Mouse (Mus musculus) midbrain, embryonic 14.5 days (tissue): ENCODE data around the gene Mex3b. TPM values are rescaled to one million over a fixed set of nuclear protein-coding genes. Genes with fewer than 3 reads are reported as not detected.
A peak's percentile ranks its signal among the peaks of the same experiment; 100 is the strongest.

ENCODE experiments used
- ATAC-seq: fragments of 200-750 bp; cut with Nextera tagmentation; 2 replicates; pipeline ENCODE4 v1.8.0; 2017; ENCODE audit warnings: moderate number of reproducible peaks, moderate library complexity; ENCODE audit not compliant: low FRiP score, low TSS enrichment
- DNase-seq: peaks from one replicate; pipeline ENCODE4 v3.0.0-alpha.2; 2015
- H3K27ac ChIP-seq: fragments of 300-500 bp; sonication (generic); replicated peaks from 2 replicates; pipeline ENCODE4 v1.5.1; 2014; ENCODE audit warnings: mild to moderate bottlenecking, low read depth, low read length, moderate library complexity
- H3K27me3 ChIP-seq: fragments of 300-500 bp; sonication (generic); 2 replicates; pipeline ENCODE4 v1.6.1; 2014; ENCODE audit warnings: low read length, control low read depth, mixed read lengths; ENCODE audit not compliant: control insufficient read depth, insufficient read depth
- H3K36me3 ChIP-seq: fragments of 300-500 bp; sonication (generic); 2 replicates; pipeline ENCODE4 v1.6.1; 2014; ENCODE audit warnings: low read length, control low read depth; ENCODE audit not compliant: control insufficient read depth, insufficient read depth
- H3K4me1 ChIP-seq: fragments of 300-500 bp; sonication (generic); 2 replicates; pipeline ENCODE4 v1.6.1; 2014; ENCODE audit warnings: mild to moderate bottlenecking, antibody characterized with exemption, low read length, control low read depth; ENCODE audit not compliant: control insufficient read depth, insufficient read depth
- H3K4me2 ChIP-seq: fragments of 300-500 bp; sonication (generic); 2 replicates; pipeline ENCODE4 v1.6.1; 2014; ENCODE audit warnings: mild to moderate bottlenecking, low read length, moderate library complexity
- H3K4me3 ChIP-seq: fragments of 300-500 bp; sonication (generic); replicated peaks from 2 replicates; pipeline ENCODE4 v1.5.1; 2014; ENCODE audit warnings: low read depth, low read length
- H3K9ac ChIP-seq: fragments of 300-500 bp; sonication (generic); replicated peaks from 2 replicates; pipeline ENCODE4 v1.6.1; 2014; ENCODE audit warnings: mild to moderate bottlenecking, low read length, moderate library complexity
- H3K9me3 ChIP-seq: fragments of 300-500 bp; sonication (generic); 2 replicates; pipeline ENCODE4 v1.6.1; 2016; ENCODE audit warnings: low read length, control low read depth, mixed read lengths; ENCODE audit not compliant: control insufficient read depth
- WGBS: fragments of 180-500 bp; shearing (Covaris S2); extraction: QIAGEN DNeasy Blood & Tissue Kit; methylation state at CpG from one replicate; pipeline ENCODE4 v1.1.7; 2014; 5-methylcytosine and 5-hydroxymethylcytosine counted together
- polyA plus RNA-seq: library from polyadenylated mRNA; unstranded; fragments of >200 nt; fragmentation: Nextera tagmentation; extraction: Ambion mirVana; gene quantifications from 2 replicates; pipeline ENCODE4 v1.2.1, GENCODE M21; 2014

Gene Mex3b
- polyA plus RNA-seq = 50.8 and 51.8 TPM in 2 replicates

DNA sequence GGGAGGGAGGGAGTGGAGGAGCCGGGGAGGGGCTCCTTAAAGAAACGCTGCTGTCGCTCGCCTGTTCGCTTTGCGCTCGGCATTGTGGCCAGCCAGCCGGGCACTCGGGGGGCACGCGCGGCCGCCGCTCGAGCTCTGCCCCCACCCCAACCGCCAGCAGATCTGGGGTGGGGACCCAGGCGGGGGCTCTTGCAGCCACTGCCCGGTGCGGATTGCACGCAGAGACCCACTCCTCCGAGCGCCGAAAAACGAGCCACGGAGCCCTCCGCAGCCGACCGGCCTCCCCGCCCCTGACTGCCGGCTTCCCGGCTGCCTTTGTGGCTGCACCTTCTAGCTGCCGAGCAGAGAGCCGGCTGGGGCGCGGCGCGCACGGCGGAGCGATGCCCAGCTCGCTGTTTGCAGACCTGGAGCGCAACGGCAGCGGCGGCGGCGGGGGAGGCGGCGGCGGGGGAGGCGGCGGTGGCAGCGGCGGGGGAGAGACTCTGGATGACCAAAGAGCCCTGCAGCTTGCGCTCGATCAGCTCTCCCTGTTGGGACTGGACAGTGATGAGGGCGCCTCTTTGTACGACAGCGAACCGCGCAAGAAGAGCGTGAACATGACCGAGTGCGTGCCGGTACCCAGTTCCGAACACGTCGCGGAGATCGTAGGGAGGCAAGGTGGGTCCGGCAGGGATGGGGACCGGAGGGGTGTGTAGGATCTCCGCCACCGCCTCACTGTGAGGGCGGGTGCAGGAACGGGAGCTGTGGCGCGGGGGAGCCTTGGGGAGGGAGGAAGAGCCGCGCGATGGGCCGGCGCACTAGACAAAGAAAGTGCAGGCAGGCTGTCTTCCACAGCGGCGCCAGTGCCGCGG is at the start of gene Mex3b:
TSS of gene Mex3b (plus strand) at position 63 of the 851 bp plus-strand sequence.
- under 1% methylated on average over 87 of the region's 87 CpGs for WGBS
- no peak for ATAC-seq

DNA sequence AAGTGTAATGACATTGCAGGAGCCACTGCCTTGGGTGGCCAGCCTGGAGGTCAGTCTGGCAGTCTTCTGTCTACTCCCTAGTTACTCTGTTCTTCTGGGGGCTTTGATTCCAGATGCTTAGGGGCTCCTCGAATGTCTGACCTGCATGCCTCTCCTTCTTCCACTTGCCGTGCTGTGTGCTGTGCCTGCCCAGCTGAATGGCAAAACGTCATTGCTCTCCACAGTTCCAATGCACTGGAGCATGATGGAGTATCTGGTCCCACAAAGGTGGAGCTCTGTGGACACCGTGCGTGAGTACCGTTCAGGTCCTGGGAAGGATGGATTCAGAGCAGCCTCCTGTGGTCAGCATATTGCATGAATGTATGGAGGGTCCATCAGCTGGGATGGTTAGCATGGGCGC is 47.6 kb upstream of the Mex3b start:
- Histone ChIP-seq H3K27ac (no peak overlapping the region), H3K4me2 (no peak overlapping the region), H3K27me3 (no peaks in the 10 kb centered on the region), H3K9ac (no peak overlapping the region), H3K9me3 (no peaks in the 10 kb centered on the region), H3K36me3 (no peaks in the 10 kb centered on the region), H3K4me3 (no peak overlapping the region), H3K4me1 (no peaks in the 10 kb centered on the region)
- ATAC-seq = no peak
- WGBS = 85% methylated on average over 7 of the region's 7 CpGs
- no peak for DNase-seq

More for the DNA sequence above, at the start of gene Mex3b:
- Histone ChIP-seq H3K27ac (peak within 1 kb of the TSS; percentile 100), H3K36me3 (peaks cover 27% of the 10 kb centered on the region), H3K4me1 (peaks cover 24% of the 10 kb centered on the region), H3K9me3 (no peaks in the 10 kb centered on the region), H3K4me2 (peak within 1 kb of the TSS; percentile 91), H3K9ac (peak within 1 kb of the TSS; percentile 100), H3K27me3 (no peaks in the 10 kb centered on the region), H3K4me3 (peak within 1 kb of the TSS; percentile 100)
- DNase-seq = peak; percentile 77

DNA sequence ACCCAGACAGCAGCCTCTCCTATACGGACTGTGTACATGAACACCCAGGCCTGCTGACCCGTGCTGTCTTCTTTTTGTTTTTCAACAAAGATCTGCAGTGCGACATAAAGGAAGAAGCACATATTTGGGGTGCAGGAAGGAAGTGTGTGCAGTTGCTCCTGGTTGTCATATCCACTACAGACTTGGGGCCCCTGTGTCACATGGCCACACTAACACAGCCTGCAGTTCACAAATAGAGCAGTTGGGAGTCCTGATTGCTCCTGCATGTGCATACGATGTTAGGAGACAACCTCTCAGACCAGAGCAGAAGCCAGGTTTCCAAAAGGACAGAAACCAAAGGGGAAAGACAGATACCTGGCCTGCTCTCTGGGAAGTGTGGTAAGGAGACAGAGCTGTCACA is 46.5 kb upstream of the Mex3b start:
- Histone ChIP-seq H3K9me3 (no peaks in the 10 kb centered on the region), H3K27me3 (no peaks in the 10 kb centered on the region), H3K4me3 (no peak overlapping the region), H3K27ac (no peak overlapping the region), H3K9ac (no peak overlapping the region), H3K4me2 (no peak overlapping the region), H3K4me1 (no peaks in the 10 kb centered on the region), H3K36me3 (no peaks in the 10 kb centered on the region)
- DNase-seq = no peak
- 78% methylated on average over 4 of the region's 4 CpGs for WGBS
- no peak for ATAC-seq

DNA sequence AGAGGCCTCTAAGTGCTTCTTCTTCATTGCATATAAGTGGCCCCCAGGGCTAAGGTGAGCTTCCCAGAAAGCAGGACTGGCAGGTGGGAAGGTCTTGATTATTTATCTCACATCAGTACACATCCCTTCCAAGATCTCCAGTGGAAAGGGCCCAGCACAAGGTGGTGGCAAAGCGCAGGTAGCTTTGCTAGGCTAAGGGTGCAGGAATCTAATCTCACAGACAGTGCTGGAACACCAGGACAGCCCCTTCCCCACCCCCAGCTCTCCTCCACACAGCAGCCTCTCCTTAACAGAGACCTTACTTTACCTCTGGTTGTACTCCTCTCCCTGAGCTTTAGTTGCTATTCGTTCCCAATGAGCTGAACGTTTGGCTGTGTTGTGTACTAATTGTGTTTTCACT is 45.6 kb upstream of the Mex3b start:
- no peaks in the 10 kb centered on the region for H3K4me1 ChIP-seq
- no peak overlapping the region for H3K9ac ChIP-seq
- ATAC-seq (no peak), DNase-seq (no peak)
- no peaks in the 10 kb centered on the region for H3K27me3 ChIP-seq
- H3K27ac ChIP-seq = no peak overlapping the region
- H3K4me2 ChIP-seq = no peak overlapping the region
- no peaks in the 10 kb centered on the region for H3K36me3 ChIP-seq
- 81% methylated on average over 3 of the region's 3 CpGs for WGBS
- no peaks in the 10 kb centered on the region for H3K9me3 ChIP-seq
- no peak overlapping the region for H3K4me3 ChIP-seq

DNA sequence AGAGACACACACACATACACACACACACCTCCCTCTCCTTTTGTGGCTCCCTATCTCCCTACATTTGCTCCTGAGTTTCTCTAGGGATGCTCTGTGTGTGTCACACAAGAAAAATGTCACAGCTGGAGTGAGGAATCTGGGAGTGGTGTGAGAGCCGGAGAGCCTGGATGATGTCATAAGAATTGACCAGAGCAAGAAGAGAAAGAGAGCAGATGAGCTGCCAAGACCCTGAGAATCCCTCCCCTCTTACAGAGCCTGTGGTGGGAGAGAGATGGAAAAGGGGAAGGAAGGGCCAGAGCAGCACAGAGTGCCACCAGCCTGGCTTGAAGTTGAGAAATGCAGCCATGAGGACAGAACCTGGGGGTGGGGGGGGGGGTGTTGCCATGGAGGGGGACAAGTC is 44.6 kb upstream of the Mex3b start:
- Histone ChIP-seq H3K4me2 (no peak overlapping the region), H3K27ac (no peak overlapping the region), H3K4me3 (no peak overlapping the region), H3K4me1 (no peaks in the 10 kb centered on the region), H3K27me3 (no peaks in the 10 kb centered on the region), H3K9ac (no peak overlapping the region), H3K36me3 (no peaks in the 10 kb centered on the region), H3K9me3 (no peaks in the 10 kb centered on the region)
- 56% methylated on average over 1 of the region's 1 CpGs for WGBS
- ATAC-seq (no peak), DNase-seq (no peak)

DNA sequence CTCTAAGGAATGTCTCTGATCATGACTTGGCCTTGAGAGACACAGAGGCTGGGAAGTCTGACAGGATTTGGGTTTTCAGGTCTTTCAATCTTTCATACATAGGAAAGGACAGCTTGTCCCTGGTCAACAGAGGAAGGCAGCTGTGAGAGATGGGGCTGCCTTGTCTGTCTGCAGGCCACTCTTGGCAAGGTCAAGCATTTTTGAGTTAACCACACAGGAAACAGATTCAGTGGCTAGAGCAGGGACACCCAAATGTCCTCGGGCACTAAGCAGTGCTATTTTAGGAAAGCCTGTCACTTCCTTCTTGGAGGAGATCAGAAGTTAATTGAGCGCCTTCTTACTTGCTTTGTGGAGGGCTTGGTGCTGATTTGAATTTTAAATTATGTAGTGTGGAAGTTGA is 38.9 kb upstream of the Mex3b start:
- H3K27me3 ChIP-seq = no peaks in the 10 kb centered on the region
- H3K9me3 ChIP-seq = no peaks in the 10 kb centered on the region
- no peak overlapping the region for H3K9ac ChIP-seq
- no peak overlapping the region for H3K4me3 ChIP-seq
- WGBS = 70% methylated on average over 2 of the region's 2 CpGs
- no peak for DNase-seq
- ATAC-seq = no peak
- H3K27ac ChIP-seq = no peak overlapping the region
- no peaks in the 10 kb centered on the region for H3K36me3 ChIP-seq
- no peaks in the 10 kb centered on the region for H3K4me1 ChIP-seq
- H3K4me2 ChIP-seq = no peak overlapping the region

DNA sequence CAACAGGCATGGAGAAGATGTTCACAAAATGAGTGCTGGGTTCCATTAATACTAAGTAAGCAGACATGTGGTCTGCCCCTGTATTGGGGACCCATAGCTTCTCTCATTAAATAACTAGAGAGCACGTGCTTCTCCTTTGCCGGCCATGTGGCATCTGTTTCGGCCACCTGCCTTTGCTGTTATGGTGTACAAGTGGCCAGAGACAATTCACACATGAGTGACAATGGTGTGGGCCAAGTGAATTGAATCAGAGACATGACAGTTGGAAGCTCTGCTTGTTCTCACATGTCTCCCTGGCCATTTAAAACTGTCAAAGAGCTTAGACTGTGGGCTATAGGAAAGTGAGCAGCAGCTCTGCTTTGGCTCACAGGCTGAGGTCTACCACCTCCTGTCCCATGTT is 37.6 kb upstream of the Mex3b start:
- Histone ChIP-seq H3K4me2 (no peak overlapping the region), H3K27me3 (no peaks in the 10 kb centered on the region), H3K36me3 (no peaks in the 10 kb centered on the region), H3K4me1 (no peaks in the 10 kb centered on the region), H3K27ac (no peak overlapping the region), H3K4me3 (no peak overlapping the region), H3K9ac (no peak overlapping the region), H3K9me3 (no peaks in the 10 kb centered on the region)
- DNase-seq = no peak
- WGBS = 87% methylated on average over 3 of the region's 3 CpGs
- no peak for ATAC-seq

DNA sequence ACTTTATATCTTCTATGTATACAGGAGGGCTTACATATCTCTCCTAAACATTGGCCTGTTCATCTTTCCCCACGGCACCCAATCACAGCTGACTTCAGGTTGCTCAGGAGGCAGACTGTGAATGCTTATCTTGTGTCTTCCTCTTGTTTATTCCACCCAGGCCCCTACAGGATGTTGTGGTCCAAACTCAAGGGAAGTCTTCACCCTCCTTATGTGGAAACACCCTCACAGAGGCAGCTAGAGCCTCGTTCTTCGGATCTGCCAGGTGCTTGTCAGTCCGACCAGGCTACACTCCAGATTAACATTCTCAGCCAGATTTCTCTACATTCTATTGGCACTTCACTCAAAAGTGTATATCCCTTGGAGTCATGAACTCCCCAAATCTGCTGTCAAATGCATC is 32.7 kb upstream of the Mex3b start:
- Histone ChIP-seq H3K4me2 (no peak overlapping the region), H3K4me1 (no peaks in the 10 kb centered on the region), H3K9me3 (no peaks in the 10 kb centered on the region), H3K36me3 (no peaks in the 10 kb centered on the region), H3K4me3 (no peak overlapping the region), H3K27me3 (no peaks in the 10 kb centered on the region), H3K27ac (no peak overlapping the region), H3K9ac (no peak overlapping the region)
- DNase-seq (no peak), ATAC-seq (no peak)
- WGBS = 79% methylated on average over 4 of the region's 4 CpGs

DNA sequence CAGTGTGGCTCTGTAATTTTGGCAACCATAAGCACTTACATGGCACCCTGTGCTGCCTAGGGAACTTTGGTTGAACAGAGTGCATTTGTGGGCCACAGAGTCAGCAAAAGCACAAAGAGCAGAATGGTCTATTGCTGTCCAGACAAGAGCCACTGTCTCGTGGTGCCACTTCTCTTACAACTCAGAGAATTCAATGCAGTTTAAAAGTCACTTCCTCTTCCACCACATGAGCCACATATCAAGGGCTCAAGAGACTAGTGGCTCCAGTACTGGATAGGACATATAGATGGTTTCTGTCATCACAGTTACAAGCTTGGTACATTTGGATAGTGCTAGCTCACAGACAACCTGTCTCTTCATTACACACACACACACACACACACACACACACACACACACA is 28.7 kb upstream of the Mex3b start:
- Histone ChIP-seq H3K9me3 (no peaks in the 10 kb centered on the region), H3K9ac (no peak overlapping the region), H3K4me1 (no peaks in the 10 kb centered on the region), H3K27ac (no peak overlapping the region), H3K36me3 (no peaks in the 10 kb centered on the region), H3K4me2 (no peak overlapping the region), H3K27me3 (no peaks in the 10 kb centered on the region), H3K4me3 (no peak overlapping the region)
- ATAC-seq (no peak), DNase-seq (no peak)
- 62% methylated on average over 1 of the region's 1 CpGs for WGBS
